ENCODE assay signal across 27 mouse cellular contexts in genomic region chr9:95331275-95331674, GRCm38 (mm10).
"Had no signal": no experiment of that assay in that cellular context is flagged by ENCODE, and none has a peak within 500 bp of the region (broad histone marks: within the 10 kb centered on the region; RNA-seq: fewer than 3 reads in every experiment).

No protein-coding gene starts in this region.

- ATAC-seq: hindbrain, postnatal 0 days; intestine, embryonic 16.5 days; liver, embryonic 12.5 days had no signal

- DNase-seq: gastrocnemius, postnatal 14 days; gastrocnemius, postnatal 36 days; heart, adult 2 months; heart, postnatal 14 days; heart, postnatal 36 days; kidney, adult 11 months; kidney, adult 2 months; kidney, adult 9 months; kidney, postnatal 10 days; kidney, postnatal 25 days; kidney, postnatal 4 days; layer of hippocampus, adult 9-11 months; layer of hippocampus, postnatal 36 days; left cerebral cortex, postnatal 4 days had no signal

- H3K4me3 ChIP-seq: heart, adult 2 months; heart, embryonic 13.5 days; heart, embryonic 15.5 days; hindbrain, embryonic 13.5 days; hindbrain, embryonic 15.5 days; kidney, embryonic 15.5 days; layer of hippocampus, adult 2 months; limb, embryonic 13.5 days; limb, embryonic 15.5 days; liver, embryonic 12.5 days had no signal

- H3K4me1 ChIP-seq: hindbrain, embryonic 13.5 days; hindbrain, embryonic 15.5 days; kidney, embryonic 15.5 days; limb, embryonic 13.5 days; limb, embryonic 15.5 days had no signal

- H3K9me3 ChIP-seq: heart, embryonic 13.5 days; heart, embryonic 15.5 days; hindbrain, embryonic 13.5 days; hindbrain, embryonic 15.5 days; kidney, embryonic 15.5 days; limb, embryonic 13.5 days; limb, embryonic 15.5 days; liver, embryonic 12.5 days had no signal

- H3K9ac ChIP-seq: heart, embryonic 13.5 days; heart, embryonic 15.5 days; hindbrain, embryonic 13.5 days; hindbrain, embryonic 15.5 days; kidney, embryonic 15.5 days; limb, embryonic 13.5 days; limb, embryonic 15.5 days; liver, embryonic 12.5 days; liver, embryonic 14.5 days had no signal

- H3K27ac ChIP-seq: heart, adult 2 months; heart, embryonic 13.5 days; heart, embryonic 15.5 days; hindbrain, embryonic 13.5 days; hindbrain, embryonic 15.5 days; hindbrain, postnatal 0 days; kidney, embryonic 15.5 days; layer of hippocampus, adult 2 months; limb, embryonic 13.5 days; limb, embryonic 15.5 days; liver, embryonic 12.5 days; liver, embryonic 14.5 days had no signal

- H3K4me2 ChIP-seq: heart, embryonic 11.5 days; heart, embryonic 13.5 days; heart, embryonic 15.5 days; hindbrain, embryonic 13.5 days; hindbrain, embryonic 15.5 days; kidney, embryonic 15.5 days; limb, embryonic 13.5 days; limb, embryonic 15.5 days; liver, embryonic 12.5 days had no signal

- H3K36me3 ChIP-seq: heart, embryonic 13.5 days; heart, embryonic 15.5 days; hindbrain, embryonic 13.5 days; hindbrain, embryonic 15.5 days; kidney, embryonic 15.5 days; limb, embryonic 13.5 days; limb, embryonic 15.5 days; liver, embryonic 12.5 days had no signal

- H3K27me3 ChIP-seq: heart, embryonic 13.5 days; heart, embryonic 15.5 days; hindbrain, embryonic 13.5 days; hindbrain, embryonic 15.5 days; kidney, embryonic 15.5 days; limb, embryonic 13.5 days; limb, embryonic 15.5 days; liver, embryonic 12.5 days had no signal
